Mouse (Mus musculus) adrenal gland, postnatal 10 days (tissue): ENCODE measurements around the gene Mypn. TPM values are rescaled to one million over a fixed set of nuclear protein-coding genes. Genes with fewer than 3 reads are reported as not detected.
A peak's percentile ranks its signal among the peaks of the same experiment; 100 is the strongest.

Source experiments
- DNase-seq: peaks from one replicate; pipeline ENCODE4 v3.0.0; 2021; ENCODE audit warnings: mixed read lengths
- long read RNA-seq, 2 experiments: library from polyadenylated mRNA; stranded (forward); transcript quantifications; one replicate each; pipeline ENCODE4 v2.0.0; 2021
- total RNA-seq, 2 experiments: library from RNA; stranded (reverse); gene quantifications; 2 replicates each; pipeline ENCODE4 v1.2.3; 2021

Mypn gene
- 10 to 100 TPM in 1 of 2 experiments, 1 to 10 TPM in 1; 3.8 to 14.6 TPM for total RNA-seq
- long read RNA-seq, experiment 1, partial matches to known transcripts = 1 of 1 reads
- long read RNA-seq, experiment 1, other reads (novel, unspliced or antisense) = 0 of 1 reads
- long read RNA-seq, experiment 2, full-length matches to known transcripts = 1 of 1 reads
- long read RNA-seq, experiment 2, partial matches to known transcripts = 0 of 1 reads
- long read RNA-seq, experiment 2, other reads (novel, unspliced or antisense) = 0 of 1 reads

DNA sequence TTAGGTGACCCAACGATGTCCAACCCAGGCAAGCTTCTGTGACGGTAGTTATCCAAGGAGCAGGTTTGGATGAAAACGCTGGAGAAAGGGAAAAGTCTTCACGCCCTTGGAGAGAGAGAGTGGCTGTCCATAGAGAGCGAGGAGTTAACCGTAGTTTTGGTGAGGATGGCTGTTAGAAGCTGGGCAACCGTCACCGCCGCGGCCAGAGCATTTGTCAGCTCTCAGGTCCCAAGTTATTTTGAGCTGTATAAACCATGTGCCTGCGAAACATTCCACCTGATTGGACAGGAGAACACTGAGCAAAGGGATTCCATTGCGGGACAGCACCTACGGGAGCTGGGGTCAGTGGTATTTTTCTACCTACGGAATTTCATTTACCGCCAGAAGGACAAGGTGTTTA lies at the start of gene Mypn:
Gene Mypn, minus strand, starts transcription at position 225 of the 400 bp plus-strand sequence.
- no peak for DNase-seq

- no peak for DNase-seq
Observed at GRCm38 (mm10) chr10:63248421-63248820, 44.7 kb upstream of the Mypn start.

- no peak for DNase-seq
Observed at GRCm38 (mm10) chr10:63247457-63247856, 43.7 kb upstream of the Mypn start.

- no peak for DNase-seq
Observed at GRCm38 (mm10) chr10:63245846-63246245, 42.1 kb upstream of the Mypn start.

DNA sequence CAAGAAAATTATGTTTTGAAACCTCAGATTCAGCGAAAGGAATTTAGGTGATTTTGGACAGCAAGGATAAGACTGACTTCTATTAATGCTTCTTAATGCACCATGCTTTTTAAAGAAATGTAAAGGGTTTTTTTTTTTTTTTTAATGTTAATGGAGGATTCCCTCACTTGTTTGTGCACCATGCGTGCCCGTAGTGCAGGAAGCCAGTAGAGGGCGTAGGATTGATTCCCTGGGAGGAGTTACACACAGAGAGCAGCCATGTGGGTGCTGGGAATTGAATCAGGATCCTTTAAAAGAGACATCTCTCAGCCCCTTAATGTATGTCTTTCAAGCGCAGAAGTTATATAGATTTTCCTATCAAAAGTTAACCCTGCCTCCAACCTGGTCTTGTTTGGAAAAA lies 41.0 kb upstream of the Mypn start:
- peak; percentile 38 for DNase-seq

DNA sequence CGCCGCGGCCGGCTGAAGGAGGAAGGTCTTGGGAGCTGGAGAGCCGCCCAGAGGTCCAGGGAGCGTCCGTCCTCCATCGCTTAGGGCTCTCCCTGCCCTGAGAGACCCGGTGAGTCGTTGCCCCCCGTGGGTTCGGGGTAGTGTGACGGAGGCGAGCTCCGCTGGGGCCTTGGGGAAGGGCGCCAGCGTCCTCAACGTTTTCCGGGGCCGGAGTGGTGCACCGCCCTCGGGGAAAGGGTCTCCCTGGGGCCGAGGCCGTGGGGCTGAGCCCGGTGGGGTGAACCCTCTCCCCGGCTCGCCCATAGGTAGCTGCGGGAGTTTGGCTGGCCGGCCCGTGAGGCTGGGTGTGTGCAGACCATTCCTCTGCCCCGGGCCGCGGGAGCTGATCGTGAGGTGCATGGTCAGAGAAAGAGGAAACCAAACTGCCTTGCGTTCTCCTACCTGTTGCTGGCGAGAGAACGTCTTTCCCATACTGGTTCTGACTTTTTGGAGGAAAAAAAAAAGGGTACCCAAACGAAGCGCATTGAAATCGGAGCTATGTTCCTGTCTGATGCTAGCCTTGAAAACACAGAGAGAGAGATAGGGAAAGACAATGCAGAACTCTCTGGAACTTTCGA lies 40.4 kb upstream of the Mypn start:
- no peak for DNase-seq

- peak; percentile 98 for DNase-seq
Observed at GRCm38 (mm10) chr10:63243493-63244054, 39.8 kb upstream of the Mypn start, which contains the start of gene Herc4. Gene Herc4, plus strand, starts transcription at chr10:63243810.

GRCm38 (mm10) chr10:63242798-63243435 lies 39.2 kb upstream of the Mypn start:
- no peak for DNase-seq

GRCm38 (mm10) chr10:63240868-63241271 lies 37.1 kb upstream of the Mypn start:
- no peak for DNase-seq

- DNase-seq = no peak
Observed at GRCm38 (mm10) chr10:63239848-63240247, 36.1 kb upstream of the Mypn start.

GRCm38 (mm10) chr10:63238090-63238489 lies 34.3 kb upstream of the Mypn start:
- peak; percentile 23 for DNase-seq

GRCm38 (mm10) chr10:63237206-63237605 lies 33.5 kb upstream of the Mypn start:
- DNase-seq = no peak

DNA sequence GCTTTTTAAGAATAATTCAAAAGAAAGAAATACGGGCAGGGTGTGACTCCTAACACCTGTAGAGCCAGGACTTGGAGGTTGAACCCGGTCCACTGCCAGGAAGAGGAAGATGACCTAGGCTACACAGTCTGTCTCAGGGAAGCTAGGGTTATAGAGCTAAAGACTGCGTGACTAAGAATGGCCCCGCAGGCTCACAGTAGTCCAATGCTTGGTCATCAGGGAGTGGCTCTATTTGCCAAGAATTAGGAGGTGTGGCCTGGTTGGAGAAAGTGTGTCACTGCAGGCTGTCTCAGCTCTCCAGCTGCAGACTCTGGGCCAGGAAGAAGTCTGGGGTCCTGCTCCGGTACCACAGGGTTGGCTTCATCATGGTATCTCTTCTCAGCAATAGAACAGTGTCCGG lies 32.9 kb upstream of the Mypn start:
- DNase-seq = no peak

GRCm38 (mm10) chr10:63235889-63236288 lies 32.1 kb upstream of the Mypn start:
- no peak for DNase-seq

DNA sequence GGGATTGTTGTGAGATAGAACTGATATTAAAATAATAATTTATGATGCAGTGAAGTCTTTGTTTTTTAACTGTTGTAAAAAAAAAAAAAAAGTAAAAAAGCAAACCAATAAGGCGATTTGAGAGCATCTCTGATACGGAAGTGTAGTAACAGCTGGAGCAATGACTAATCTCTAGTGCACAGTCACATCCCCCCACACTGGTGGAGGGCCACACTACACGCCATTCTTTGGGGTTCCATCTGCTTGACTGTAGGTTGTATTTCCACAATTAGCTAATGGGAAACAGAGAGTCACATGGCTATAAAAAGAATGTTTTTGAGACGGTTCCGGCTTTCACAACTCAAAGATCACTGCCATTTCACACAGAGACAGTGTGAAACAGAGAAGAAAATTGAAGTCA lies 30.4 kb upstream of the Mypn start:
- no peak for DNase-seq

DNA sequence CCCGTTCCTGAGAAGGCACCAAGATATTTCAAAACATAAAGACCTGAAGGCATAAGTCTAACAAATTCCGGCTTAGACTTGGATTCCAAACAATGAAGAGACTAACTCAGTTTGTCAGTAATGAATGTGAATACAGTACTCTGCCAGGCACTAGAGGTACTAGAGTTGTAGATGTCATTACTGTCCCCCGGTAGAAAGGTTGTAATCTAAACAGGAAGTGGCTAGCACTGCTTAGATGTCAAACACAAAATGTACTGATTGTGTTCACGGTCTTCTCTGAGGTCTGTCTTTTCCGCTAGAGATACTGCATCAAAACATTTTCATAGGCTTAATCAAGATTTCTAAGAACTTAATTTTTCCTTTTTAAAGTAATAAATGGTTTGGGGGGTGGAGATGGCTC lies 27.9 kb upstream of the Mypn start:
- DNase-seq = no peak

DNA sequence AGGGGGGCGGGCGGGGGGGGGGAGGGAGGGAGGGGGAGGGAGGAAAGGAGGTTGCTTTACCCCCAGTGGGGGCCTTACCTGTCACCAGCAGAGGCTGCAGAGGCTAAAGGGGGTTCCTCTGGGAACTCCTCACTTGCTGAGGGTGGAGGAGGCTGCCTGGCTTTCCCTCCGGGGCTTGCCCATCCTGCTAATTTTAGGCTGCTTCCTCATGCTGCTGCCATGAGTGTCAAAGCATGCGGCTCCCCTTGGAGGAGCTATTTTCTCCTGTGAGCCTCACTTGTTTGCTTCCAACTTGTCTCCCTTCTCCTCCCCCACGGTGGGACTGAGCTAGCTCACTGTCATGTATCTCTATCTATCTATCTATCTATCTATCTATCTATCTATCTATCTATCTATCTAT lies 27.1 kb upstream of the Mypn start:
- no peak for DNase-seq

DNA sequence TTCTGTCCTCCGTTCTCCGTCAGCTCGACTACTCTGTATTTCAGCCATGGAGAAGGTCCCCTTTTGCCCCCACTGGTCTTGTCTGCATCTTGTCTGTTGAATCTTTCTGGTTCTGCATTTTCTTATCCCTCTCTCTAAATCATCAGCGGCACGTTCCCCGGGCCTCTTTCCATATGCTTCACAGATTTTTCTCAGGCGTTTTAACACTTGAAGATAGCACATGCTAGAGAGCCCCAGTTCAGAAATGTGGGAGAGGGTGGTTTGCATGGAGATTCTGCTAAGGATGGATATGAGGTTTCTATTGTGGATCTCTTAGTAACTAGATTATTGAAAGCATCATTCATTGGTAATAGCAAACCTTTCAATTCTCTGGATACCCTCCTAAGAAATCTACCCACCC lies 26.5 kb upstream of the Mypn start:
- DNase-seq = no peak

DNA sequence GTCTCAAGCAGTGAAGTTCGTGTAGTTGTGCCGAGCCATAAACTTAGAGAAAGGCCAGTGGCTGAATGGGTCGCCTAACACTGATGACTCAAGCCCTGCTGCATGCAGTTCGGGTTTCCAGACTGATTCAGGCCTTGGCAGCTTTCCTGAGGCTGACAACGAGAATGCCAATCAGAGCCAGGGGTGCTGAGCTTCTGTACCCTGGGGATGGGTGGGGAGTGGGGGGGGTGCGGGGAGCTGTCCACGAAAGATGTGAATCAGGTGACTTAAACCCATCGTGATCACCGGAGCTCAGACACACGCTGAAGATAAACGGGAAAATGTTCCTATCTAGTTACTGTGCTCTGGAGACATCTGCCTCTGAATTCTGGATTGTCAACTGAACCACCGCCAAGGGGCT lies 20.6 kb upstream of the Mypn start:
- peak; percentile 63 for DNase-seq

- DNase-seq = peak; percentile 44
Observed at GRCm38 (mm10) chr10:63221081-63221783, 17.5 kb upstream of the Mypn start.

- no peak for DNase-seq
Observed at GRCm38 (mm10) chr10:63208871-63209270, 5.1 kb upstream of the Mypn start.

- DNase-seq = no peak
Observed at GRCm38 (mm10) chr10:63203002-63203401, 750 bp downstream of the Mypn start.

- no peak for DNase-seq
Observed at GRCm38 (mm10) chr10:63201534-63201933, 2.2 kb downstream of the Mypn start.
